18 mouse cellular contexts compared by ENCODE assay signal in genomic region chr11:48012836-48013235, GRCm38 (mm10). TPM values are rescaled to one million over a fixed set of nuclear protein-coding genes. Genes with fewer than 3 reads are reported as not detected.
A peak's percentile ranks its signal among the peaks of the same experiment; 100 is the strongest.
DNase-seq lines count a peak whose midpoint lies in the region; ATAC-seq and TF ChIP-seq lines count a peak whose summit lies in the region.
"Had no signal": no experiment of that assay in that cellular context is flagged by ENCODE, and none has a peak within 500 bp of the region (broad histone marks: within the 10 kb centered on the region; RNA-seq: fewer than 3 reads in every experiment).

No protein-coding gene starts in this region.

- no peaks in the 10 kb centered on the region for H3K36me3 ChIP-seq in kidney, postnatal 0 days (ENCODE audit: insufficient read depth, low read length)
- no peaks in the 10 kb centered on the region for H3K36me3 ChIP-seq in CH12.LX (replicated peaks in 1 of 2; ENCODE audit: control insufficient read depth in 1 of 2, insufficient read depth in 1 of 2, low read length in 1 of 2)
- H3K36me3 ChIP-seq in embryonic facial prominence, embryonic 14.5 days (ENCODE audit: control insufficient read depth, insufficient read depth, low read length), result no peaks in the 10 kb centered on the region
- no peaks in the 10 kb centered on the region for H3K36me3 ChIP-seq in forebrain, embryonic 10.5 days (replicated peaks)
- H3K36me3 ChIP-seq: forebrain, embryonic 12.5 days; heart, embryonic 12.5 days; liver, embryonic 12.5 days had no signal

- dilution Hi-C loops in CH12.LX (cut with MboI; ENCODE audit: extremely low pct_ligation_motif_present, extremely low pct_unique_long_range_greater_than_20kb, low sequenced_read_pairs), result no loop called here

- H3K79me2 ChIP-seq in CH12.LX (replicated peaks; ENCODE audit: control insufficient read depth, extremely low read depth, insufficient read depth, poor library complexity, severe bottlenecking), result no peaks in the 10 kb centered on the region

- H3K27ac ChIP-seq in kidney, postnatal 0 days, result no peak overlapping the region
- H3K27ac ChIP-seq in CH12.LX (ENCODE audit: insufficient read depth, low read depth), result no peak overlapping the region
- H3K27ac ChIP-seq in embryonic facial prominence, embryonic 14.5 days (replicated peaks; ENCODE audit: low read depth, low read length), result no peak overlapping the region
- no peak overlapping the region for H3K27ac ChIP-seq in forebrain, embryonic 10.5 days
- H3K27ac ChIP-seq: forebrain, embryonic 12.5 days; liver, embryonic 12.5 days had no signal

- no peak for TF ChIP-seq CTCF in kidney, postnatal 0 days (IDR thresholded peaks at IDR 0.05; ENCODE audit: low read depth)
- no peak for TF ChIP-seq CTCF in CH12.LX (conservative IDR thresholded peaks at IDR 0.05 in 1 of 2, IDR thresholded peaks at IDR 0.05 in 1 of 2; ENCODE audit: low read depth in 2 of 2, low read length in 2 of 2)

- TF ChIP-seq POLR2A in CH12.LX (IDR thresholded peaks at IDR 0.05; ENCODE audit: low read depth, low read length), result no peak

- H3K9ac ChIP-seq in kidney, postnatal 0 days (ENCODE audit: low read depth, low read length), result no peak overlapping the region
- no peak overlapping the region for H3K9ac ChIP-seq in CH12.LX (ENCODE audit: insufficient read depth, low read depth)
- no peak overlapping the region for H3K9ac ChIP-seq in embryonic facial prominence, embryonic 14.5 days (ENCODE audit: low read depth, low read length)
- H3K9ac ChIP-seq: forebrain, embryonic 12.5 days; heart, embryonic 12.5 days; liver, embryonic 12.5 days had no signal

- no peaks in the 10 kb centered on the region for H3K4me1 ChIP-seq in kidney, postnatal 0 days (replicated peaks; ENCODE audit: insufficient read depth, low read length)
- no peaks in the 10 kb centered on the region for H3K4me1 ChIP-seq in CH12.LX (ENCODE audit: control insufficient read depth in 1 of 2, insufficient read depth in 2 of 2)
- H3K4me1 ChIP-seq in embryonic facial prominence, embryonic 14.5 days (ENCODE audit: control insufficient read depth, insufficient read depth, low read length), result no peaks in the 10 kb centered on the region
- no peaks in the 10 kb centered on the region for H3K4me1 ChIP-seq in forebrain, embryonic 10.5 days
- H3K4me1 ChIP-seq: forebrain, embryonic 12.5 days; heart, embryonic 12.5 days; liver, embryonic 12.5 days had no signal

- no peaks in the 10 kb centered on the region for H3K9me3 ChIP-seq in kidney, postnatal 0 days (replicated peaks; ENCODE audit: low read length)
- H3K9me3 ChIP-seq in CH12.LX (replicated peaks; ENCODE audit: low read length), result no peaks in the 10 kb centered on the region
- no peaks in the 10 kb centered on the region for H3K9me3 ChIP-seq in embryonic facial prominence, embryonic 14.5 days (ENCODE audit: control insufficient read depth, low read length)
- H3K9me3 ChIP-seq in forebrain, embryonic 10.5 days, result no peaks in the 10 kb centered on the region
- H3K9me3 ChIP-seq: forebrain, embryonic 12.5 days; heart, embryonic 12.5 days; liver, embryonic 12.5 days had no signal

- no peak for TF ChIP-seq EP300 in CH12.LX (IDR thresholded peaks at IDR 0.05; ENCODE audit: low read length)

- DNase-seq in kidney, postnatal 0 days (ENCODE audit: low spot score), result peak; percentile 44
- no peak for DNase-seq in kidney, adult 18-20 months
- DNase-seq in CH12.LX (ENCODE audit: extremely low read depth) (peak; percentile 4), ZHBTc4 (ENCODE audit: low read depth, low spot score) (peak; percentile 21)
- peak; percentile 26 for DNase-seq in embryonic facial prominence, embryonic 14.5 days (ENCODE audit: low spot score)
- no peak for DNase-seq in gastrocnemius, postnatal 4 days (ENCODE audit: low spot score in 2 of 2)
- no peak for DNase-seq in forebrain, embryonic 10.5 days (ENCODE audit: extremely low spot score, low spot score)
- DNase-seq: adrenal gland, adult 2 months; cerebellum, adult 11-12 months; cerebellum, postnatal 25 days; heart, postnatal 36 days; kidney, adult 2 months; left cerebral cortex, postnatal 4 days; right cerebral cortex, postnatal 4 days; thymus, postnatal 25 days had no signal

- no peak overlapping the region for H3K4me2 ChIP-seq in kidney, postnatal 0 days (ENCODE audit: low read length)
- H3K4me2 ChIP-seq in CH12.LX (ENCODE audit: insufficient read depth, low read depth, poor library complexity, severe bottlenecking), result no peak overlapping the region
- no peak overlapping the region for H3K4me2 ChIP-seq in embryonic facial prominence, embryonic 14.5 days (ENCODE audit: low read depth, low read length)
- H3K4me2 ChIP-seq: forebrain, embryonic 12.5 days; heart, embryonic 12.5 days; liver, embryonic 12.5 days had no signal

- no peak for ATAC-seq in kidney, postnatal 0 days (replicated peaks; ENCODE audit: low FRiP score, low read depth)
- no peak for ATAC-seq in embryonic facial prominence, embryonic 14.5 days (ENCODE audit: low read depth)
- ATAC-seq: liver, embryonic 12.5 days had no signal

- TF ChIP-seq RAD21 in CH12.LX (IDR thresholded peaks at IDR 0.05; ENCODE audit: low read depth, low read length), result no peak

- no peak overlapping the region for H3K4me3 ChIP-seq in kidney, postnatal 0 days (replicated peaks; ENCODE audit: low read depth, low read length)
- no peak overlapping the region for H3K4me3 ChIP-seq in CH12.LX (replicated peaks in 1 of 3; ENCODE audit: low read depth in 2 of 3, low read length in 2 of 3, poor library complexity in 1 of 3)
- H3K4me3 ChIP-seq in embryonic facial prominence, embryonic 14.5 days (ENCODE audit: low read depth, low read length), result no peak overlapping the region
- H3K4me3 ChIP-seq in forebrain, embryonic 10.5 days, result no peak overlapping the region
- H3K4me3 ChIP-seq: forebrain, embryonic 12.5 days; heart, embryonic 12.5 days; liver, embryonic 12.5 days had no signal

- in situ Hi-C loops in CH12.LX (cut with MboI; ENCODE audit: low pct_ligation_motif_present, low pct_unique_long_range_greater_than_20kb, low sequenced_read_pairs), result no loop called here

- no peaks in the 10 kb centered on the region for H3K27me3 ChIP-seq in kidney, postnatal 0 days (ENCODE audit: insufficient read depth, low read length)
- no peaks in the 10 kb centered on the region for H3K27me3 ChIP-seq in CH12.LX (replicated peaks)
- no peaks in the 10 kb centered on the region for H3K27me3 ChIP-seq in embryonic facial prominence, embryonic 14.5 days (replicated peaks; ENCODE audit: control insufficient read depth, insufficient read depth, low read length)
- no peaks in the 10 kb centered on the region for H3K27me3 ChIP-seq in forebrain, embryonic 10.5 days (ENCODE audit: poor library complexity, severe bottlenecking)
- H3K27me3 ChIP-seq: forebrain, embryonic 12.5 days; heart, embryonic 12.5 days; liver, embryonic 12.5 days had no signal

- WGBS in kidney, postnatal 0 days, result 46% methylated on average over 3 of the region's 3 CpGs
- WGBS in embryonic facial prominence, embryonic 14.5 days, result 61% methylated on average over 3 of the region's 3 CpGs
- 59% methylated on average over 3 of the region's 3 CpGs for WGBS in forebrain, embryonic 10.5 days

TF ChIP-seq in CH12.LX, 34 proteins besides CTCF, POLR2A, EP300 and RAD21:
- TF ChIP-seq MAX (IDR thresholded peaks at IDR 0.05; ENCODE audit: low read length) (no peak), NELFE (IDR thresholded peaks at IDR 0.05; ENCODE audit: low read depth, low read length) (no peak), GABPA (IDR thresholded peaks at IDR 0.05; ENCODE audit: insufficient replicate concordance, low read depth, low read length) (no peak), MEF2A (IDR thresholded peaks at IDR 0.05; ENCODE audit: borderline replicate concordance, low read depth, low read length) (no peak), ZC3H11A (IDR thresholded peaks at IDR 0.05; ENCODE audit: low read depth, low read length) (no peak), SIN3A (IDR thresholded peaks at IDR 0.05; ENCODE audit: low read length) (no peak), HCFC1 (IDR thresholded peaks at IDR 0.05; ENCODE audit: low read depth, low read length) (no peak), MAFK (IDR thresholded peaks at IDR 0.05; ENCODE audit: insufficient replicate concordance, low read length) (no peak), SMC3 (IDR thresholded peaks at IDR 0.05; ENCODE audit: low read depth, low read length) (no peak), JUN (IDR thresholded peaks at IDR 0.05; ENCODE audit: insufficient read depth, low read depth, low read length) (no peak), JUND (conservative IDR thresholded peaks at IDR 0.05; ENCODE audit: low read depth, low read length) (no peak), NRF1 (IDR thresholded peaks at IDR 0.05; ENCODE audit: low read depth, low read length) (no peak), MYC (IDR thresholded peaks at IDR 0.05; ENCODE audit: low read depth, low read length) (no peak), ZMIZ1 (IDR thresholded peaks at IDR 0.05; ENCODE audit: low read depth, low read length) (no peak), PAX5 (IDR thresholded peaks at IDR 0.05; ENCODE audit: low read length) (no peak)

RNA-seq across cellular contexts. Expression of gene Sgcd, which starts 24.1 kb away (rescaled TPM):
- polyA plus RNA-seq in kidney, postnatal 0 days (2015; fragmentation: Nextera tagmentation; extraction: Ambion mirVana), result 1.3 and 1.4 TPM in 2 replicates
- total RNA-seq in CH12.LX (2012; rRNA removed) (0.25 and 0.38 TPM in 2 replicates), CH12.LX (2014; rRNA removed) (2.1 and 2.4 TPM in 2 replicates)
- 0.43 and 0.60 TPM in 2 replicates for polyA plus RNA-seq in CH12.LX (2012; ENCODE audit: insufficient read length, low read depth)
- polyA plus RNA-seq in embryonic facial prominence, embryonic 14.5 days (2014; fragmentation: Nextera tagmentation; extraction: Ambion mirVana), result 10.7 and 12.0 TPM in 2 replicates
- total RNA-seq in gastrocnemius, postnatal 4 days (2021), result 100 to 1,000 TPM in 1 of 2 experiments, 10 to 100 TPM in 1; 99.6 to 109 TPM
- polyA plus RNA-seq in forebrain, embryonic 10.5 days (2016; fragmentation: Nextera tagmentation; extraction: Ambion mirVana), result 1.9 and 2.0 TPM in 2 replicates

Comparison
In these comparisons a context has a peak if more than half of its experiments do, and no peak if none do; other contexts are left out.
1. DNase-seq: peak in kidney, postnatal 0 days (single experiment), CH12.LX (single experiment), ZHBTc4 (single experiment) and embryonic facial prominence, embryonic 14.5 days (single experiment); none in kidney, adult 18-20 months (single experiment), gastrocnemius, postnatal 4 days (0 of 2) and forebrain, embryonic 10.5 days (single experiment).